ENCODE assay signal across 16 mouse cellular contexts in genomic region chr10:119834122-119834521, GRCm38 (mm10).
DNase-seq lines count a peak whose midpoint lies in the region.
"Had no signal": no experiment of that assay in that cellular context is flagged by ENCODE, and none has a peak within 500 bp of the region (broad histone marks: within the 10 kb centered on the region; RNA-seq: fewer than 3 reads in every experiment).

No protein-coding gene starts in this region.

- intact Hi-C loops in left cerebral cortex, postnatal 14 days (cut with DNase I) = no loop called here

- DNase-seq in layer of hippocampus, adult 11-12 months (ENCODE audit: low spot score) = peak; percentile 20
- no peak for DNase-seq in layer of hippocampus, postnatal 25 days (ENCODE audit: extremely low spot score in 1 of 2, low spot score in 1 of 2)
- DNase-seq in brain, adult 2 months (ENCODE audit: low read depth, low spot score) = peak; percentile 86
- peak; percentile 37 to 67 for DNase-seq in left cerebral cortex, postnatal 14 days (ENCODE audit: low spot score in 2 of 2)
- peak; percentile 25 for DNase-seq in right cerebral cortex, postnatal 25 days
- no peak for DNase-seq in thymus, postnatal 14 days
- DNase-seq in cerebellum, adult 8-10 months = no peak
- DNase-seq: B cell, adult 2 months; cerebellum, adult 11-12 months; gastrocnemius, postnatal 14 days; heart, adult 11 months; heart, postnatal 10 days; kidney, adult 9 months; liver, postnatal 0 days; lung, postnatal 10 days; thymus, adult 2 months had no signal

Comparison
In these comparisons a context has a peak if more than half of its experiments do, and no peak if none do; other contexts are left out.
1. DNase-seq: peak in layer of hippocampus, adult 11-12 months (single experiment), brain, adult 2 months (single experiment), left cerebral cortex, postnatal 14 days (2 of 2) and right cerebral cortex, postnatal 25 days (single experiment); none in layer of hippocampus, postnatal 25 days (0 of 2), thymus, postnatal 14 days (single experiment) and cerebellum, adult 8-10 months (single experiment).